Mouse (Mus musculus): ENCODE measurements around the gene Pacsin2.

DNA sequence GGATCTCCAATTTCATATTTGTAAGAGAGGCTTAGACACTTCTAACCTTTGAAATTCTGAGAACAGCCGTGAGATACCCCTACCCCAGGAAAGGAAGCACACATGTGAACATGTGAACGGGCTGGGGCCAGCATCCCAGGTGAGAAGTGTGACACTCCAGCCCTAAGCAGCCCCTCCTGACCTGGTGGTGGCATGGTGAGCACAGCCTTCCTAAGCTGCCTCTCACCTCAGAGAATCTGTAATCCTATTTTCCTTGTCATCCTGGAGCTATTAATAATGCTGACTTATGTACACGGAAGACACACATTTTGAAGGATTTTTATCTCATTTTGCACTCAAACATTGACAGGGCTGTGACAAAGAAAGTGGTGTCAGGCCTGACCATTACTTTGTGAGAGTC is 3.5 kb downstream of the Pacsin2 start:
- no peak for TF ChIP-seq CTCF (IDR thresholded peaks at IDR 0.05; ENCODE audit: low read depth)
- no peak for TF ChIP-seq EP300 (IDR thresholded peaks at IDR 0.05; ENCODE audit: low read depth)

Data from liver, postnatal 0 days (tissue).